Mouse (Mus musculus) CD4-positive, CD25-positive, alpha-beta regulatory T cell, adult 4 months (primary cell): ENCODE measurements at regions not wholly inside any gene's neighbourhood (a gene's known extent, or its start where the extent isn't known, plus 50 kb on each side); places are given as distances from the start of the nearest gene placed in this dataset.

Experiments used
- ATAC-seq: one replicate; pipeline ENCODE4 v1.8.0; 2017

GRCm38 (mm10) chr2:80717979-80718378 is 100.9 kb downstream of the Nup35 start:
- peak; percentile 93 for ATAC-seq

DNA sequence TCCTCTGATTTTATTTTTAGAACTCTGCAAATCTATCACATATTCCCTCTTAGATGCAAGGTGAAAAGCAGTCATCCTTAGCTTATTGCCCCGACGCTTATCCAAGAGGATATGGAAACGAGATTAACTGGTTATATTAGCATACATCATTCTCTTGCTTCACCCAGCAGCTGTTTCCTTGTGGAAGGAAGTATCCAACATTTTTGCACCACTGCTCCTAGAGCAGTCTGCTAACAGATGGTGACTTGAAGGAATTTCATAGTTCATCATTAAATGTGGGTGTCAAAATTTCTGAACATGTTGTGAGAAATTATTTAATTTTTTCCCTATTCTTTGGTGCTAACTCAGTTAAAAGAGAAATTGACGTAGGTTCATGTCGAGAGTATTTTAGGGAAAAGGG is 107.0 kb downstream of the Nup35 start:
- ATAC-seq = no peak

- ATAC-seq = no peak
These were observed 114.3 kb downstream of the Nup35 start for GRCm38 (mm10) chr2:80731324-80731723.

- no peak for ATAC-seq
These were observed 129.7 kb downstream of the Nup35 start for GRCm38 (mm10) chr2:80746737-80747136.

DNA sequence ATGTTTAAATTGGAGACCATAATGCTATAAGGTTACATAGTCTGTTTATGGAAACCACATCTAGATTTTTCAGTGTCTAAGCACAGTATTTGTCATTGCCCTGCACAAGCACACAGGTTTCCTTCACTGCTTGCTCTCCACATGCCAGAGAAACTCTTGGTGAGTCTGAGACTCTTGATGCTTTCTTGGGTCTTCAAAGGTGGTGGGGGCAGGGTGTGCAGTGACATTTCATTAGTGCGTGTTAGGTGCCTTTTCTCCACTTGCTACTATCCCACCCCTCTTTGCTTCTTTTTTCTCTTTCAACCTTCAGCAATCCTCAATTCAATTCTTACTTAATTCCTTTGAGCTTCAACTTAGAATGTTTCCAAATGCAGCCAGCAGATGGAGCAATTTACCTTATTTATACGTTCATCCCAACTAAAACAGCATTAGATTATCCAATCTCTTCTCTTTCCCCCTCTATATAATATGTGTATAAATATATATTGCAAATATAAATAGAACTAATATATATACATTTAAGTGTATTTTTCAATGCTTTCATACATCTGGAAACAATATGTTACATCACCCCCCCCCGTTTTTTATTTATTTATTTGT is 145.1 kb downstream of the Nup35 start:
- no peak for ATAC-seq

GRCm38 (mm10) chr2:80771176-80771575 is 154.1 kb downstream of the Nup35 start:
- no peak for ATAC-seq

DNA sequence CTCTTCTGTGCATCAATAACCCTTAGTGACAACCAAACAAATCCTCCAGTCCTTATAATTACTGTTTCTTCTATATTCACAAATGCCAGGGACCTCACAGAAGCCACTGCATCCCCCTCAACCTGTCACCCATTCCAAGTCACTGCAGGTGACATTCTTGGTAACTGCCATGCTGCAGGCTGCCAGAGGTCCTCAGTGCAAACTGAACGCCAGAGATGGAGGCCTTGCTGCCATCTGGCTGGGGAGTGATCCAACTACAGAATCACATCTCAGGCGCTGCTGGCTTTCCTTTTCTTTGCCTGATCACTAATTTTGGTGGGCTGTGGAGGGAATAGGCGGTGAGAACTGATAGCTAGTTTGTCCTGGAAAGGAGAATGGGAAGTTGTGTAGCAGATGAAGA is 155.4 kb downstream of the Nup35 start:
- ATAC-seq = no peak

GRCm38 (mm10) chr2:80786370-80786769 is 169.3 kb downstream of the Nup35 start:
- ATAC-seq = no peak

DNA sequence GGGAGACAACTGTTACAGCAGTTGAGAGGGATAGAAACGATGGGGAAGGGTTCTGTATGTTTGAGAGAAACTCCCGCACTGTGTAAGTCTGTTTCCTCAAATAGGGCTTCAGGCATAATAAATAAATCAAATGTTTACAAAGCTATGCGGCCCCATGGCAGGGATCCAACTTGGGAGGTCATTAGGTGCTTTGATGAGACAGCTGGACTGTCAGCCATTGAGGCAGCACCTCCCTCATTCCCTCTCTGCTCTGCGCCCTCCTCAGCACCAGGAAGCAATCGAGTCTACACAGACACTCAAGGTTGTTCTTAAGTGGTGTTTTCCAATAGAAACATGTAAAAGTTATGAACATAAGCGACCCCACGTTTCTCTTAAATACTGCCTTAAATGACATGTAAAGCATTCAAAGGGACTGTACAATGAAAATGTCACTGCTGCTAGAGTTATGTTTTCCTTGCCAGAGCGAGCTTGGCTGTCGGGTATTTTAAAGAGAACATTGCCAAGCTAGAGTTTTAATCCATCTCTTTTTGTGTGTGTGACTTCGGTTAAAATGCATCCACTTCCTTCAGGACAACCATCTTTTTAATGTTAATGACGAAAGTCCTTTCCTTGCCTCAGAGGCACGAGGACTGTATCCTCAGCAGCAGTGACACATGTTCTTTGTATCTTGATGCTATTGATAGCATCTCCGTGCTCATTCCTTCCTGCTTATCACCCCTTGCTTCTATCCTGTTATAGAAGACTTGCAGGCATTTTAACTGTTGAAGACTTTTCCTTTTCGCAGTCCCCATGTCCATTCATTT is 176.5 kb downstream of the Nup35 start:
- no peak for ATAC-seq

GRCm38 (mm10) chr2:80794148-80794507 is 177.1 kb downstream of the Nup35 start:
- no peak for ATAC-seq

DNA sequence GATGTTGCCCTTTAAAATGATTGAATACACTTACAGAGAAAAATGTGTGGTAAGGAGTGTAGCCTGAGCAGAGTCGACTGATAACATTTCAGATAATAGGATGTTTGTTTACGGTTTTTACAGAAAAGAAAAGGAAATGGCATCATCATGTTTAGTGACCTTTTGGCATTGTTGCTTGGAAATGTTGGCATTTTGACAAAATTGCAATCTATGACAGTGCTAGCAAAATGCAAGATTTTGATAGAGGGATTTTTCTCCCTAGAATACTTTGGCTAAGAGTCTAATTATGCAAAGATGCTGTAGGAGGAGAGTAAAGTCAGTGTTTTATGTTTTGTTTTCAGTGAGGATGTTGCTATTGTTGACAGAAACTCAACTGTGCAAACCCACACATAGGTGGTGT is 202.2 kb downstream of the Nup35 start:
- ATAC-seq = no peak

- no peak for ATAC-seq
These were observed 234.0 kb downstream of the Nup35 start for GRCm38 (mm10) chr2:80851056-80851455.

- no peak for ATAC-seq
These were observed 238.2 kb downstream of the Nup35 start for GRCm38 (mm10) chr2:80855214-80855613.

- no peak for ATAC-seq
These were observed 253.0 kb downstream of the Nup35 start for GRCm38 (mm10) chr2:80870046-80870445.

DNA sequence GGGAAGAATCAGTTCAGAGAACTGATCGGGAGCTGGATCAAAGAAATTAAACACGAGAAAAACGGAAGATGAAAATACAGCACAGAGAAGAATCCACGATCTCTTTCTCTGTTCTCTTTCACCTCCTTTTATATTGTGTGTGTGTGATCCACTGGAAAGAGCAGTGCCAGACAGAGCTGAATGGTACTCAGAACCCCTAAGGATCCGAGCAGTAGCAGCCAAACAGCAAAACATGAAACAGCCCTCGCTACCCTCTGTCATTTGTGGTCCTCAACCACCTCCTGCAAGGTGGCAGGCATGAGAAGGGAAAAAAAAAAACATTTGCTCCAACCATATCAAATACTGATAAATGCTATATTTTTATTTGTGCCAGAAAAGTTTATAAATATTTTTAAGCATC is 253.4 kb downstream of the Nup35 start:
- no peak for ATAC-seq

- ATAC-seq = no peak
These were observed 254.3 kb downstream of the Nup35 start for GRCm38 (mm10) chr2:80871356-80871755.

- ATAC-seq = no peak
These were observed 261.4 kb downstream of the Nup35 start for GRCm38 (mm10) chr2:80878437-80878836.

DNA sequence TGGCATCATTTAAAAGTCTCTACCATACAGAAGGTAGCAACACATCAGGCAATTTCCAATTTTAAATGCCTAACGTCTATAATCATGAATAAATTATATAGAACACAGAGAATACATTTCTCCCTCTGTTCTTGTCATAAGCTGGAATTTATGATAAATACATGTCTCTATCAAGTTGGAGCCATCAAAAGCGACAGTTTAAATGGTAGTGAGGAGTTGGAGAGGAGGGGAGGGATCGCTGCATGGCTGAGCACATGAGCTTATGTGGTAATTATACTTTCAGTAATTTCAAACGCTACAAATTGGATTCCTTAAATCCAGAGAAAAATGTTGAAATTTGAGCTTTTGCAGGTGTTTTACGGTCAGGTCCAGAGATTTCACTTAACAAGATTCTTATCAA is 267.2 kb downstream of the Nup35 start:
- ATAC-seq = no peak

DNA sequence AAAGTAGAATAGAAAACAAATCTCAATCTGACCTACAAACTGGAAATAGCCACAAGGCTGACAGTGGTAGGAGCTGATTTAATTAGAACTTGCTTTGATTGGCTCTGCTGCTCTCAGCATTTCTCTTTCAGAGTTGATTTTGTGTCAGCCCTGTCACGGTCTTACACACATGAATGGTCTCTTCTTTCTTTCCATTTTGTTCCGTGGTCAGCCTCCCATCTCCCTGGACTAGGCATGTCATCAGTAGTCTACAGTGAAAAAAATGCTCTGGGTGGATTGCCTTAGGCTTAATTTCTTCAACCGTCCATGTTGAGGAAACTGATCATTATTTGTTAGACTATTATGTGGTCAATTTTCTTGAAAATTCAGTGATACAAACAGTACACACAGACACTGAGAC is 285.0 kb downstream of the Nup35 start:
- ATAC-seq = no peak

DNA sequence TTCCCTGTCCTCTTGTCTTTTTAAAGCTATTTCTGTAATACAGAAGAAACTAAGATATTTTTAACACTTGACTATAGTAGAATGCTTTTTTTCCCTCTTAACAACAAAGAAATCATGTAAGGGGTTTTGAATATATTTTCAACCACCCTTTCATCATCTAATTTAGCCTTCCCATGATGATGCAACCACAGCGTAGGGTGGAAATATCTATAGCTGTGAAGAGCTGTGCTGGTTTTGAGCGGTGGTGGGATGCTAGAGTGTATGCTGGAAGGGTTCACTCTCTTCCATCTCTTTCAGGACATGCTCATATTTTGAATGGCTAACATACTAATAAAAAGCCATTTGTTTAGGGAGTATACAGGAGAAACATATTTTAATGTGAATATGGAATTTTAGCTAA is 296.4 kb downstream of the Nup35 start:
- ATAC-seq = no peak

DNA sequence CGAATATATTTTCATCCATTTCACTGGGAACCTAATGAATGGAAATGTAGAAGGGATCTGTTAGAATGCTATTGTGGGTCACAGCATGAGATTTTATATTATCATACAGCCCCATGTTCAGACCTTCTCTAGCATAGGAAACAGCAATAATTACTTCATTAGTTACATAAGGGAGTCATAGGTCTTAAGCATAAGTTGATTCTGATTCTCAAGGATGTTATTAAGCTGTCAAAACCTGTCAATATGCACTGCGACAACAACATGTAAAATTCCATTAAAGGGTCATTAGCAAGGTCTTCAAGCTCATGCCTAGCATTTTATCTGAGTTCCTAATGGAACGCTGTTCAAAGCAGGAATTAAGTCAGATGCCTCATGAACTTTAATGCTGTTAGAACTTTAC is 328.5 kb downstream of the Nup35 start:
- no peak for ATAC-seq

DNA sequence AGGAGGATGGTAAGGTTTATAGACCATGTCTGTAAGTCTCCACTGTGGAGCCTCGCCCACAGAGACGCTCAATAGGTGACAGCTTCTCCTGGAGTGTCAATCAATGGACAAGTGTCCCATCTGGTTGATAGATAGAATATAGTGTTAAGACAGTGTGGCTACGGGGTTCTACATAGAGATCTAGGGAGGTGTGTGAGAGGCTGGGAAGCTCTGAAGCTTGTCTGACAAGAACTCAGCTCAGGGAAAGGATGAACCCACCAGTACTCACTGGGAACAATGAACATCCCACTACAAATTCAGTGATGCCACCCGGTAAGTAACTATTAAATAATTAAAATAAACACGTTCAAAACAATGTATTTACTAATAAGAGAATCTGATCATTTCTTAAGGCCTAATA is 349.7 kb downstream of the Nup35 start:
- no peak for ATAC-seq

DNA sequence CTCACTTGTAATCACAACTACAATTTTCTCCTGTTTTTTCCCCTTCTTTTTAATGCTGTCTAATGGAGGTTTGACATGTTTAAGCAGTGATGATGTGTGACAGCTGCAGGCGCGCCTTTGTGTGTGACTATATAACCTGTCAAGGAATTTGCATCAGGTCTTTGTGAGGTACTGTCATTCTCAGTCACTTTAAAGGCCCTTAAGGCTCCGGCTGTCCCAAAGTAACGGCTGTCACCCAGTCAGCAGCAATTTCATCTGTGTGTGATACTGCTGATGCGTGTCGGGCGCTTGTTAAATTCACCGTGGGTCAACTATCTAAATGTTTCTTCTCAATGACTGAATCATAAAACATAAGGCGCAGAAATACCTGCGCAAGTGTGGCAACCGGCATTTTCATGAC is 350.2 kb downstream of the Nup35 start:
- ATAC-seq = no peak

- ATAC-seq = no peak
These were observed 352.3 kb downstream of the Nup35 start for GRCm38 (mm10) chr2:80969354-80969753.

GRCm38 (mm10) chr2:80973217-80973616 is 356.2 kb downstream of the Nup35 start:
- no peak for ATAC-seq
